Mouse (Mus musculus) T-cell, adult 66 days (primary cell): Measurements from ENCODE around the gene Soga1. TPM values are rescaled to one million over a fixed set of nuclear protein-coding genes. Genes with fewer than 3 reads are reported as not detected.

Experiments
- total RNA-seq, 2 experiments: library from RNA; stranded (reverse); gene quantifications; 3 replicates in 1 of 2; 4 replicates in 1 of 2; pipeline ENCODE4 v1.2.4; 2023

Gene Soga1
- under 1 TPM; 0.65 to 0.82 TPM for total RNA-seq

DNA sequence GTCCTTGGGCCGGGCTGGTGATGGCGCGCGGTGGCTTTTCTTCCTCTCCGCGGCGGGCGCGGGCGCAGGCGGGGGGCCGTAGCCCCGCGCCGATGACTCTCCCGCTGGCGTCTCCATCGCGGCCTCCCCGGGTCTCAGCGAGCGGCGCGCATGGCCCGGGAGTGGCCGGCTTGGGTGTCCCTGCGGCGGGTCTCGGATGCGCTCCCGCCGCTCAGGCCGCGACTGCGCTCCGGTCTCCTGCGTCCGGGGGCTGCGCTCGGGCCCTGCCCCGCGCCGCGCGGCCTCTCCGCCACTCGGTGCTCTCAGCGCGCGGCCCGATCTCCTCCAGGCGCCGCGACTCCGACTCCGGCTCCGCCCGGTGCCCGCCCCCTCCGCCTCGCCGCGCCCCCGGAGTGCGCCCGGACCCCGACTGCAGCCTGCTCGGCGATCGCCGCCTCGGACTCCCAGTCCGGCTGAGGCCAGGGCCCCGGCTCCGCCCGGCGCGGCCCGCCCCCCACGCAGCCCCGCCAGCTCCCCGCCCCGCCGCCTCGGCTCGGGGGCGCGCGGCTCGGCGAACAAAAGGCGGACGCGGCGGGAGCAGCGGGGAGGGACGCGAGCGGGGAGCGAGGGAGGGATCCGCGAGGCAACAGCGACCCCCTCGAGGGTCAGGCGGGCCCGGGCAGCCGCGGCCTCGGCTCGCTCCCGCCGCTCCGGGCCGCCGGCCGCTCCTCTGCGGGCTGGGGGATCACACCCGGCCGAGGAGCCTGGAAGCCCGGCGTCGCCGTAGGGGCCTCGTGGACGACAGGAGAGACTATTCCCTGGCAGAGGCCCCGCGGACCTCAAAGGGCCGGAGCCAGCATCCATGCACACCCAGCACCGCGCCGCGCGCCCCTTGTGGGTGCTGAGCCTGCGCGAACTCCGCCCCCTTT, at the start of gene Soga1:
Gene Soga1, minus strand, starts transcription at position 462 of the 908 bp plus-strand sequence.

DNA sequence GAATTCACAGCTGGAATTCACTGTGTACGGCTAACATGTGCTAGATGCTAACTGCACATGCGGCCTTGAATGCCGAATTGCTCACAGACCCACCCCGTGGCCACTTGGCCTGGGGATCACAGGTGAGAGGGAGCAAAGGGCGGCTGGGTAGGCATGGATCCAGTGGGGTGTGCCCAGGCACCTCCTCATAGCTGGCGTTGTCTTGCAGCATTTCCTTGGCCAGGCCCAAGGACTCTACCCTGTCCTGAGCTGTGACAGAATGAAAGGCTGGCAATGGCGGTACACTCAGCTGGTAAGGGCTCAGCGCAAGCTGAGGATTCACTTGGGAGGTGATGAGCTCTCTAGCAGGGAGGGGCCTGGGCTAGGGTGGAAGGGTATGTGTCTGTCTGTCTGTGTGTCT, 7.7 kb upstream of the Soga1 start, which contains the start of gene Tldc2:
Gene Tldc2, plus strand, starts transcription at position 260 of the 400 bp plus-strand sequence.

DNA sequence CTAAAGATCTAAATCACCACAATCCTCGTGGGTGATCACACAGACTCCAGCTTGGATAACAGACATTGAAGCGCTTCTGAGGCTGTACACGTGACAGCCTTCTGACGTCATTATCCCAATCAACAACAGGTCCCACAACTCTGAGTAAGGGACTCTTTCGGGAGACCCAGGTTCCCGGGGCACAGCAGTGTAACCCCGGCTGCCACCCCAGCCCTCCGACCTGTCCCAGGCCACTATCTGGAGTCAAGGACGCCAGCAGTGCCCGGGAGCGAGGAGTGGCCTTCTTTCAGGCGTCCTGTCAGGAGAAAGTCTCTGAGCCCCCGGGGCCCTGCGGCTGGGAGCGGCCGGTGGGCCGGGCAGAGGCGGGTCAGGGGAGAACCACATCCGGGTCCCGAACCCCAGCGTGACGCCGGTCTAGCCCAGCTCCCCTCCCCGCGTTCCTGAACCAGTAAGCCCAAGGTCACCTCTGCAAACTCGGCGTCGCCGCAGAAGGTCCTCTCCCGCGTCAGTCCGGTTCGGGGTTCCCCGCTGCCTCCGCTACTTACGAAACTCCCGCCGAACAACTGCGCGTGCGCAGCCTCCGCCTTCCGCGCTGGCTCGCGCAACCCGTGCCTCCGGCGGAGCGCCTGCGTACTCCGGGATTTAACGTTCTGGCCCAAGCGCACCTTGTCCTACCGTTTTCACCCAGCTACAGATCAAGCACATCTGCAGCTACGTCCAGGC, 72.4 kb downstream of the Soga1 start, which contains the start of gene Dsn1:
Gene Dsn1, minus strand, starts transcription at position 644 of the 723 bp plus-strand sequence.

DNA sequence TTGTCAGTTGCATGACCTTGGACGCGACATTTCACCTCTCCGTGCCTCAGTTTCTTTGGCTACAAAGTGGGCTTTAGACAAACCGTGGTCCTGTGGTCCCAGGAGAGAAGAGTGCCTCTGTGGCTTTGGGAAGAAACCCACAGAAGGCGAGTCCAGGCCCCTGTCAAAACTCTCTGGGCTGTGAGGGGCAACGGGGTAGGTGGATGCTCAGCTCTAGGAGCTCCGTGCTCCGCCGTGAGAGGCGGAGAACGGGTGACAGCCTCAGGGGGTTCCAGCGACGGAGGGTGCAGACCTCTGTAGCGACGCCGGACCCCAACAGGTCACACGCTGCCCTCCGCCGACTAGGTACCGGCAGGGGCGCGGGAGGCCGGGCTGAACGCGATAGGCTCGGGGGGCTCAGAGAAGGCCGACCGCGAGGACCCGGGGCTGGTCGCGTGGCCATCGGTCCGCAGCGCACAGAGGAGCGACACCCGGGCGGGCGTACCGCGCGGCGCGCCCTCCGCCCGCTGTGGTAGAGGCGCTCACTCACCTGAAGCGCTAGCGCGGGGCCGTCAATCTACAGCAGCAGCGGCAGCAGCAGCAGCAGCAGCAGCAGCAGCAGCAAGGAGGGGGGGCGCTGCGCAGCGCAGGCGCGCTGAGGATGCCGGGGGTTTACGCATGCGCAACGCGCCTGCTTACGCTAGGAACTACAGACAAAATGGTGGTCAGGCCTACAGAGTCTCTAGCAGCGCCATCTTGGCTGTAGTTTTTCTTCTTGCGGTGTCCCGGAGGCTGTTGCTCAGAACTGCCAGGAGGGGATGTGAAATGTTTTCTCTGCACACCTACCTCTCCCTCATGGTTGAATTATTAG, 87.4 kb downstream of the Soga1 start, which contains the start of gene Ndrg3:
Gene Ndrg3, minus strand, starts transcription at position 587 of the 850 bp plus-strand sequence.

Other genes with a start within 250 kb of the Soga1 start
- 10 to 100 TPM; 41.2 to 68.8 TPM for gene Tgif2, start 239.2 kb downstream of the Soga1 start, total RNA-seq
- 1 to 10 TPM; 8.1 TPM for gene 4930518I15Rik, start 221.3 kb downstream of the Soga1 start, total RNA-seq
- gene Rab5if, start 216.1 kb downstream of the Soga1 start, total RNA-seq, result 10 to 100 TPM; 68.9 to 70.0 TPM
- gene Sla2, start 192.1 kb downstream of the Soga1 start, total RNA-seq, result 10 to 100 TPM; 37.9 to 50.6 TPM
- 10 to 100 TPM; 65.6 to 69.4 TPM for gene Ndrg3, start 87.2 kb downstream of the Soga1 start, total RNA-seq
- 10 to 100 TPM; 16.1 to 23.6 TPM for gene Dsn1, start 72.1 kb downstream of the Soga1 start, total RNA-seq
- not detected for gene Tldc2, start 7.8 kb upstream of the Soga1 start, total RNA-seq
- gene Samhd1, start 56.0 kb upstream of the Soga1 start, total RNA-seq, result 100 to 1,000 TPM; 354 to 425 TPM
- 10 to 100 TPM; 34.9 to 35.9 TPM for gene Rbl1, start 125.3 kb upstream of the Soga1 start, total RNA-seq
- 100 to 1,000 TPM; 125 to 141 TPM for gene Rpn2, start 199.8 kb upstream of the Soga1 start, total RNA-seq
- under 1 TPM in 1 of 2 experiments, not detected in 1; 0.84 TPM for gene Mroh8, start 200.3 kb upstream of the Soga1 start, total RNA-seq